In genomic region chr8:70356111-70356510, GRCm38 (mm10) we compare ENCODE assay signal across 20 mouse cellular contexts. TPM values are rescaled to one million over a fixed set of nuclear protein-coding genes. Genes with fewer than 3 reads are reported as not detected.
DNase-seq lines count a peak whose midpoint lies in the region; ATAC-seq lines count a peak whose summit lies in the region.
"Had no signal": no experiment of that assay in that cellular context is flagged by ENCODE, and none has a peak within 500 bp of the region (broad histone marks: within the 10 kb centered on the region; RNA-seq: fewer than 3 reads in every experiment).

No protein-coding gene starts in this region.

- peak overlapping the region; percentile 48; the same call in 1 of the 2 replicates for H3K27ac ChIP-seq in heart, embryonic 12.5 days (ENCODE audit: poor library complexity, severe bottlenecking)
- H3K27ac ChIP-seq in liver, embryonic 12.5 days: peak overlapping the region; percentile 93
- no peak overlapping the region for H3K27ac ChIP-seq in hindbrain, embryonic 10.5 days
- H3K27ac ChIP-seq: limb, embryonic 12.5 days had no signal

- 71% methylated on average over 1 of the region's 1 CpGs for WGBS in heart, embryonic 12.5 days
- 33% methylated on average over 1 of the region's 1 CpGs for WGBS in liver, embryonic 12.5 days (ENCODE audit: insufficient replicate concordance)
- WGBS in hindbrain, embryonic 10.5 days: 93% methylated on average over 1 of the region's 1 CpGs

- ATAC-seq in heart, embryonic 12.5 days (ENCODE audit: insufficient number of reproducible peaks, low FRiP score): peak; percentile 69
- ATAC-seq in liver, embryonic 12.5 days: peak; percentile 85
- peak; percentile 61 for ATAC-seq in megakaryocyte-erythroid progenitor cell, adult 5-6 weeks (replicated peaks; ENCODE audit: low FRiP score, low TSS enrichment, poor library complexity, severe bottlenecking)
- ATAC-seq: forebrain, embryonic 14.5 days had no signal

- intact Hi-C loops in heart, postnatal 10 days (cut with DNase I): no loop called here

- no peak for DNase-seq in heart, postnatal 10 days
- DNase-seq in c-Kit-positive CD71-positive TER-119-negative erythroid progenitor cells, embryonic 14.5 days (ENCODE audit: low read depth): peak; percentile 67
- no peak for DNase-seq in cerebellum, adult 9-11 months
- no peak for DNase-seq in right cerebral cortex, postnatal 10 days (ENCODE audit: low spot score in 2 of 2)
- DNase-seq in hindbrain, embryonic 10.5 days (ENCODE audit: low spot score): no peak
- DNase-seq: adrenal gland, postnatal 14 days; cerebellum, adult 18-20 months; gastrocnemius, postnatal 36 days; kidney, adult 11 months; lung, embryonic 14.5 days; lung, postnatal 4 days; thymus, adult 18-20 months had no signal

- no peak overlapping the region for H3K4me2 ChIP-seq in heart, embryonic 12.5 days
- H3K4me2 ChIP-seq in liver, embryonic 12.5 days: peak overlapping the region; percentile 55
- H3K4me2 ChIP-seq: limb, embryonic 12.5 days; lung, embryonic 14.5 days; midbrain, embryonic 11.5 days had no signal

- no peak overlapping the region for H3K9ac ChIP-seq in heart, embryonic 12.5 days
- peak overlapping the region; percentile 59 for H3K9ac ChIP-seq in liver, embryonic 12.5 days
- H3K9ac ChIP-seq: limb, embryonic 12.5 days; lung, embryonic 14.5 days had no signal

- no peaks in the 10 kb centered on the region for H3K27me3 ChIP-seq in heart, embryonic 12.5 days (replicated peaks)
- H3K27me3 ChIP-seq in liver, embryonic 12.5 days (replicated peaks): 0 out of 2 replicates have a peak, but pooled peaks cover 4% of the 10 kb centered on the region
- H3K27me3 ChIP-seq in hindbrain, embryonic 10.5 days (ENCODE audit: insufficient read depth, poor library complexity, severe bottlenecking): peaks cover 4% of the 10 kb centered on the region; the same call in 1 of the 2 replicates
- H3K27me3 ChIP-seq: CH12.LX had no signal

- H3K4me1 ChIP-seq in heart, embryonic 12.5 days (replicated peaks): peaks cover 28% of the 10 kb centered on the region
- H3K4me1 ChIP-seq in liver, embryonic 12.5 days: peaks cover 56% of the 10 kb centered on the region
- peaks cover 27% of the 10 kb centered on the region for H3K4me1 ChIP-seq in hindbrain, embryonic 10.5 days (replicated peaks)

- no peak overlapping the region for H3K4me3 ChIP-seq in heart, embryonic 12.5 days
- H3K4me3 ChIP-seq in liver, embryonic 12.5 days: peak overlapping the region; percentile 22
- H3K4me3 ChIP-seq in hindbrain, embryonic 10.5 days: no peak overlapping the region
- H3K4me3 ChIP-seq: limb, embryonic 12.5 days had no signal

- 0 out of 2 replicates have a peak, but pooled peaks cover 2% of the 10 kb centered on the region for H3K9me3 ChIP-seq in heart, embryonic 12.5 days (replicated peaks)
- no peaks in the 10 kb centered on the region for H3K9me3 ChIP-seq in liver, embryonic 12.5 days (replicated peaks)
- H3K9me3 ChIP-seq in hindbrain, embryonic 10.5 days: no peaks in the 10 kb centered on the region
- H3K9me3 ChIP-seq: limb, embryonic 12.5 days had no signal

- no peaks in the 10 kb centered on the region for H3K36me3 ChIP-seq in heart, embryonic 12.5 days
- H3K36me3 ChIP-seq in liver, embryonic 12.5 days: peaks cover 3% of the 10 kb centered on the region
- 0 out of 2 replicates have a peak, but pooled peaks cover 3% of the 10 kb centered on the region for H3K36me3 ChIP-seq in hindbrain, embryonic 10.5 days

RNA-seq across cellular contexts. Expression of gene Upf1, which starts 3.0 kb away (rescaled TPM):
- 24.5 and 25.5 TPM in 2 replicates for polyA plus RNA-seq in heart, embryonic 12.5 days (2016; fragmentation: Nextera tagmentation; extraction: Ambion mirVana)
- 10 to 100 TPM; 40.8 to 48.8 TPM for total RNA-seq in heart, postnatal 10 days (2021)
- 30.4 and 30.5 TPM in 2 replicates for polyA plus RNA-seq in liver, embryonic 12.5 days (2016; fragmentation: Nextera tagmentation; extraction: Ambion mirVana)
- 44.1 and 46.9 TPM in 2 replicates for total RNA-seq in megakaryocyte-erythroid progenitor cell, adult 5-6 weeks (2014; fragmentation: Nextera tagmentation)
- 26.7 and 46.7 TPM in 2 replicates for total RNA-seq in megakaryocyte-erythroid progenitor cell, adult 5-6 weeks (2017)
- polyA plus RNA-seq in hindbrain, embryonic 10.5 days (2016; fragmentation: Nextera tagmentation; extraction: Ambion mirVana): 19.0 and 25.0 TPM in 2 replicates

RNA-seq across cellular contexts. Expression of gene Comp, which starts 17.2 kb away (rescaled TPM):
- 2.7 and 3.6 TPM in 2 replicates for polyA plus RNA-seq in heart, embryonic 12.5 days (2016; fragmentation: Nextera tagmentation; extraction: Ambion mirVana)
- 1 to 10 TPM; 2.4 to 3.4 TPM for total RNA-seq in heart, postnatal 10 days (2021)
- polyA plus RNA-seq in liver, embryonic 12.5 days (2016; fragmentation: Nextera tagmentation; extraction: Ambion mirVana): 0.27 and 0.63 TPM in 2 replicates
- total RNA-seq in megakaryocyte-erythroid progenitor cell, adult 5-6 weeks (2014; fragmentation: Nextera tagmentation): 0.15 and 1.2 TPM in 2 replicates
- total RNA-seq in megakaryocyte-erythroid progenitor cell, adult 5-6 weeks (2017): 2.3 TPM in 1 of 2 replicates, not detected in the other
- 0.27 and 0.38 TPM in 2 replicates for polyA plus RNA-seq in hindbrain, embryonic 10.5 days (2016; fragmentation: Nextera tagmentation; extraction: Ambion mirVana)
- total RNA-seq: adrenal gland, postnatal 14 days had no signal
- polyA plus RNA-seq: forebrain, embryonic 14.5 days; midbrain, embryonic 11.5 days had no signal

RNA-seq across cellular contexts. Expression of gene Gdf1, which starts 26.5 kb away (rescaled TPM):
- polyA plus RNA-seq in heart, embryonic 12.5 days (2016; fragmentation: Nextera tagmentation; extraction: Ambion mirVana): 2.1 TPM in 2 replicates
- total RNA-seq in heart, postnatal 10 days (2021): under 1 TPM in 1 of 2 experiments, not detected in 1; 0.20 TPM
- polyA plus RNA-seq in liver, embryonic 12.5 days (2016; fragmentation: Nextera tagmentation; extraction: Ambion mirVana): 1.0 and 1.5 TPM in 2 replicates
- not detected in 2 replicates for total RNA-seq in megakaryocyte-erythroid progenitor cell, adult 5-6 weeks (2014; fragmentation: Nextera tagmentation)
- not detected in 2 replicates for total RNA-seq in megakaryocyte-erythroid progenitor cell, adult 5-6 weeks (2017)
- polyA plus RNA-seq in hindbrain, embryonic 10.5 days (2016; fragmentation: Nextera tagmentation; extraction: Ambion mirVana): 2.9 and 4.3 TPM in 2 replicates
- total RNA-seq: monocyte, adult 5-6 weeks had no signal

RNA-seq across cellular contexts. Expression of gene Cers1, which starts 40.5 kb away (rescaled TPM):
- 2.1 and 2.5 TPM in 2 replicates for polyA plus RNA-seq in heart, embryonic 12.5 days (2016; fragmentation: Nextera tagmentation; extraction: Ambion mirVana)
- total RNA-seq in heart, postnatal 10 days (2021): under 1 TPM; 0.57 to 0.67 TPM
- polyA plus RNA-seq in liver, embryonic 12.5 days (2016; fragmentation: Nextera tagmentation; extraction: Ambion mirVana): 0.45 and 0.63 TPM in 2 replicates
- total RNA-seq in megakaryocyte-erythroid progenitor cell, adult 5-6 weeks (2014; fragmentation: Nextera tagmentation): not detected in 2 replicates
- total RNA-seq in megakaryocyte-erythroid progenitor cell, adult 5-6 weeks (2017): not detected in 2 replicates
- polyA plus RNA-seq in hindbrain, embryonic 10.5 days (2016; fragmentation: Nextera tagmentation; extraction: Ambion mirVana): 3.0 and 7.3 TPM in 2 replicates
- total RNA-seq: monocyte, adult 5-6 weeks had no signal

RNA-seq across cellular contexts. Expression of gene Cope, which starts 53.8 kb away (rescaled TPM):
- polyA plus RNA-seq in heart, embryonic 12.5 days (2016; fragmentation: Nextera tagmentation; extraction: Ambion mirVana): 251 and 272 TPM in 2 replicates
- 100 to 1,000 TPM; 160 to 173 TPM for total RNA-seq in heart, postnatal 10 days (2021)
- 205 and 212 TPM in 2 replicates for polyA plus RNA-seq in liver, embryonic 12.5 days (2016; fragmentation: Nextera tagmentation; extraction: Ambion mirVana)
- 127 and 153 TPM in 2 replicates for total RNA-seq in megakaryocyte-erythroid progenitor cell, adult 5-6 weeks (2014; fragmentation: Nextera tagmentation)
- 56.3 and 64.1 TPM in 2 replicates for total RNA-seq in megakaryocyte-erythroid progenitor cell, adult 5-6 weeks (2017)
- 324 and 329 TPM in 2 replicates for polyA plus RNA-seq in hindbrain, embryonic 10.5 days (2016; fragmentation: Nextera tagmentation; extraction: Ambion mirVana)
